Mouse (Mus musculus): Measurements from ENCODE around the gene Rfx7. TPM values are rescaled to one million over a fixed set of nuclear protein-coding genes. Genes with fewer than 3 reads are reported as not detected.
A peak's percentile ranks its signal among the peaks of the same experiment; 100 is the strongest.

Gene Rfx7
- polyA plus RNA-seq, 1 experiment from 2014 or later: 18.1 TPM

DNA sequence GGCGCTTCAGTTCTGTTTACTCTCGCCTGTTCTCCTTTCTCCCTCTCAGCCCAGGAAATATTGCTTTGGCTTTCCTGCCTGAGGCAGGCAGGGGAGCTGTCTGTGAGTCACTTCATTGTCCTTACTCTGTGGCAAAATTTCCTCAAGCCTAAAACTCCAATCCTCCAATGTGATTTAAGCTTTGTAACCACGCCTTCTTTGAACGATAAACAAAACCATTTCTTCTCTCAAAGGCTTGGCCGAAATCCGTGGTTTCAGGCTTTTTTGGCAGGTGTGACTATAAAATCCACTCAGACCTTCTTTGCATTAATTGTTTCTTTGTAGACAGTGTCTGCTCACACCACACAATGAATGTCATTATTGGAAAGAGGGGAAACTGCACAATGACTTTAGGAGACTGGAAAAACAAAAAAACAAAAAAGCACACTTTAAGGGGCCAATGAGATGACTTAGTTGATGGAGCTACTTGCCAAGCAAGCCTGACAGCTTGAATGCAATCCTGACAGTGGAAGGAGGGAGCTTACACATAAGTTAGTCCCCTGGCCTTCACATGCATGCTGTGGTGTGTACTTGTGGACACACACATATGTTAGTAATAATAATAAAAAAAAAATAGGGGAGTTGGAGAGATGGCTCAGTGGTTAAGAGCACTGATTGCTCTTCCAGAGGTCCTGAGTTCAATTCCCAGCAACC lies 112.5 kb downstream of the Rfx7 start:
- H3K4me1 ChIP-seq (ENCODE audit: insufficient read depth): peaks cover 23% of the 10 kb centered on the region
- H3K9me3 ChIP-seq (ENCODE audit: low read depth, low read length): no peaks in the 10 kb centered on the region
- H3K27ac ChIP-seq (ENCODE audit: low read depth): peak overlapping the region; percentile 55; the same call in 1 of the 2 replicates
- ATAC-seq (ENCODE audit: insufficient read depth): no peak
- TF ChIP-seq CTCF (IDR thresholded peaks at IDR 0.05; ENCODE audit: low read depth): no peak
- H3K27me3 ChIP-seq (ENCODE audit: insufficient read depth, low read length): no peaks in the 10 kb centered on the region
- DNase-seq: peak; percentile 47
- no peaks in the 10 kb centered on the region for H3K36me3 ChIP-seq (ENCODE audit: insufficient read depth)
- no peak overlapping the region for H3K4me2 ChIP-seq
- H3K4me3 ChIP-seq (ENCODE audit: low read depth, low read length): no peak overlapping the region
- no peak overlapping the region for H3K9ac ChIP-seq
- WGBS: 20% methylated on average over 6 of the region's 6 CpGs

GRCm38 (mm10) chr9:72649781-72650180 lies 117.7 kb downstream of the Rfx7 start:
- Histone ChIP-seq H3K27me3 (ENCODE audit: insufficient read depth, low read length) (no peaks in the 10 kb centered on the region), H3K4me3 (ENCODE audit: low read depth, low read length) (no peak overlapping the region), H3K27ac (ENCODE audit: low read depth) (no peak overlapping the region), H3K4me2 (no peak overlapping the region), H3K36me3 (ENCODE audit: insufficient read depth) (no peaks in the 10 kb centered on the region), H3K9me3 (ENCODE audit: low read depth, low read length) (no peaks in the 10 kb centered on the region), H3K9ac (no peak overlapping the region), H3K4me1 (ENCODE audit: insufficient read depth) (peaks cover 13% of the 10 kb centered on the region)
- WGBS: 7% methylated on average over 2 of the region's 2 CpGs
- ATAC-seq (ENCODE audit: insufficient read depth) (no peak), DNase-seq (peak; percentile 34)
- no peak for TF ChIP-seq CTCF (IDR thresholded peaks at IDR 0.05; ENCODE audit: low read depth)

- H3K4me1 ChIP-seq (ENCODE audit: insufficient read depth): peaks cover 13% of the 10 kb centered on the region
- peak overlapping the region; percentile 81 for H3K27ac ChIP-seq (ENCODE audit: low read depth)
- H3K9ac ChIP-seq: 0 out of 2 replicates have a peak overlapping the region, but pooled peaks have one; percentile 6
- TF ChIP-seq CTCF (IDR thresholded peaks at IDR 0.05; ENCODE audit: low read depth): no peak
- ATAC-seq (ENCODE audit: insufficient read depth) (peak; percentile 93), DNase-seq (peak; percentile 89)
- H3K27me3 ChIP-seq (ENCODE audit: insufficient read depth, low read length): no peaks in the 10 kb centered on the region
- WGBS: 7% methylated on average over 8 of the region's 8 CpGs
- no peaks in the 10 kb centered on the region for H3K36me3 ChIP-seq (ENCODE audit: insufficient read depth)
- H3K4me3 ChIP-seq (ENCODE audit: low read depth, low read length): no peak overlapping the region
- peak overlapping the region; percentile 44 for H3K4me2 ChIP-seq
- no peaks in the 10 kb centered on the region for H3K9me3 ChIP-seq (ENCODE audit: low read depth, low read length)
Observed at GRCm38 (mm10) chr9:72652961-72653360, 120.9 kb downstream of the Rfx7 start.

GRCm38 (mm10) chr9:72653533-72653932 lies 121.5 kb downstream of the Rfx7 start:
- 21% methylated on average over 4 of the region's 4 CpGs for WGBS
- peak overlapping the region; percentile 44 for H3K4me2 ChIP-seq
- H3K27ac ChIP-seq (ENCODE audit: low read depth): peak overlapping the region; percentile 81
- no peak overlapping the region for H3K4me3 ChIP-seq (ENCODE audit: low read depth, low read length)
- no peaks in the 10 kb centered on the region for H3K9me3 ChIP-seq (ENCODE audit: low read depth, low read length)
- peak; percentile 21; the same call in 1 of the 2 replicates for ATAC-seq (ENCODE audit: insufficient read depth)
- H3K4me1 ChIP-seq (ENCODE audit: insufficient read depth): peaks cover 13% of the 10 kb centered on the region
- H3K36me3 ChIP-seq (ENCODE audit: insufficient read depth): no peaks in the 10 kb centered on the region
- H3K27me3 ChIP-seq (ENCODE audit: insufficient read depth, low read length): no peaks in the 10 kb centered on the region
- peak; percentile 58 for DNase-seq
- 0 out of 2 replicates have a peak overlapping the region, but pooled peaks have one; percentile 13 for H3K9ac ChIP-seq
- 0 out of 2 replicates have a peak, but pooled peaks have one; percentile 16 for TF ChIP-seq CTCF (IDR thresholded peaks at IDR 0.05; ENCODE audit: low read depth)

DNA sequence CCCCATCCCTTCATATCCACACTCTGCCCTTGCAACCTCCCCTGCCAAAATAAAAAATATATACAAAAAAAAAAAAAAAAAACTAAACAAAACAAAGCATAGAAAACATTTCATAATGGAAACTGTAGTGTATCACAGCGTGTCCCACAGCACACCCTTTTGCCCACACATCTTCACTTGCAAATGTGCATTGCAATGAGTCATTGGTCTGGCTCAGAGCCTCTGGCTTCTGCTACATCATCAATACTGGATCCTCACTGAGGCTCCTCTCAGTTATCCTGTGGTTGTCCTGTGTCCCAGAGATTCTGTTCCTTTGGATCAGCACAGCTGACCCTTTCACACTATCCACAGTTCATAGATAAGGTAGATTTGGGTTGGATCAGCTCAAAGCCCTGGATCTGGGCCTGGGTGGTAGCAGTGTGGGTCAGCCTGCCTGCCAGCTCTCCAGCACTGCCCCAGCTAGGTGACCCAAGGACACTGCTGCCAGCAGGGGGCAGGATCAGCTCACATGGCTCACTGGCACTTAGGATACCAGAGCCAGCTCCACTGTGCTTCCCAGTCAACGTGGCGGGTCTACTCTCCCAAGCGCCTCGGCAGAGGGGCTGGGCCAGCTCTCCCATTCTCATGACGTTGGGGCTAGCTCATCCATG lies 122.7 kb downstream of the Rfx7 start:
- 70% methylated on average over 6 of the region's 6 CpGs for WGBS

GRCm38 (mm10) chr9:72655602-72656001 lies 123.6 kb downstream of the Rfx7 start:
- H3K9ac ChIP-seq: no peak overlapping the region
- H3K9me3 ChIP-seq (ENCODE audit: low read depth, low read length): no peaks in the 10 kb centered on the region
- no peak for ATAC-seq (ENCODE audit: insufficient read depth)
- H3K4me2 ChIP-seq: no peak overlapping the region
- TF ChIP-seq CTCF (IDR thresholded peaks at IDR 0.05; ENCODE audit: low read depth): no peak
- DNase-seq: no peak
- H3K27me3 ChIP-seq (ENCODE audit: insufficient read depth, low read length): no peaks in the 10 kb centered on the region
- no peaks in the 10 kb centered on the region for H3K36me3 ChIP-seq (ENCODE audit: insufficient read depth)
- H3K27ac ChIP-seq (ENCODE audit: low read depth): no peak overlapping the region
- WGBS: 65% methylated on average over 5 of the region's 5 CpGs
- no peak overlapping the region for H3K4me3 ChIP-seq (ENCODE audit: low read depth, low read length)
- peaks cover 13% of the 10 kb centered on the region for H3K4me1 ChIP-seq (ENCODE audit: insufficient read depth)

More for the DNA sequence above, 122.7 kb downstream of the Rfx7 start:
- Histone ChIP-seq H3K27me3 (ENCODE audit: insufficient read depth, low read length) (no peaks in the 10 kb centered on the region), H3K27ac (ENCODE audit: low read depth) (no peak overlapping the region), H3K9ac (no peak overlapping the region), H3K4me1 (ENCODE audit: insufficient read depth) (peaks cover 13% of the 10 kb centered on the region), H3K4me2 (no peak overlapping the region), H3K9me3 (ENCODE audit: low read depth, low read length) (no peaks in the 10 kb centered on the region), H3K4me3 (ENCODE audit: low read depth, low read length) (no peak overlapping the region), H3K36me3 (ENCODE audit: insufficient read depth) (no peaks in the 10 kb centered on the region)
- peak; percentile 69 for TF ChIP-seq CTCF (IDR thresholded peaks at IDR 0.05; ENCODE audit: low read depth)
- peak; percentile 74 for DNase-seq
- no peak for ATAC-seq (ENCODE audit: insufficient read depth)

DNA sequence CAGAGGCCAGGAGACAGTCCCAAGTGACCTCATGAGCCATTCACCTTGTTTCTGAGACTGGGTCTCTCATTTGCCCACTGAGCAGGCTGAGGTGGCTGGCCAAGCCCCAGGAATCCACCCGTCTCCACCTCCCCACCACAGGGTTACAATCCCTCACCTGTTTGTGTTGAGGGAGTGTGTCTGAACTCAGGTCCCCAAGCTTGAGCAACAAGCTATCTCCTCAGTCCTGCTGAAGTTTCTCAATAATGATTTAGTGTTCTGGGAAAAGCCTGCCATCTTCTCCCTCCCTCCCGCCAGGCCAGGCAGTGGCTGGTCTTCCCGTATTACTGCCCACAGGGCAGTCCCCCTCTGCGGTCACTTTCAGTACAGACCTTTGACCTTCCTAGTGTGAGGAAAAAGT lies 124.5 kb downstream of the Rfx7 start:
- Histone ChIP-seq H3K9ac (no peak overlapping the region), H3K36me3 (ENCODE audit: insufficient read depth) (no peaks in the 10 kb centered on the region), H3K4me2 (no peak overlapping the region), H3K27ac (ENCODE audit: low read depth) (no peak overlapping the region), H3K9me3 (ENCODE audit: low read depth, low read length) (no peaks in the 10 kb centered on the region), H3K27me3 (ENCODE audit: insufficient read depth, low read length) (no peaks in the 10 kb centered on the region), H3K4me1 (ENCODE audit: insufficient read depth) (peaks cover 16% of the 10 kb centered on the region), H3K4me3 (ENCODE audit: low read depth, low read length) (no peak overlapping the region)
- TF ChIP-seq CTCF (IDR thresholded peaks at IDR 0.05; ENCODE audit: low read depth): no peak
- WGBS: 45% methylated on average over 4 of the region's 4 CpGs
- ATAC-seq (ENCODE audit: insufficient read depth) (no peak), DNase-seq (no peak)
